14 mouse cellular contexts compared by ENCODE assay signal in genomic region chr3:116368868-116369437, GRCm38 (mm10). TPM values are rescaled to one million over a fixed set of nuclear protein-coding genes. Genes with fewer than 3 reads are reported as not detected.
A peak's percentile ranks its signal among the peaks of the same experiment; 100 is the strongest.
DNase-seq lines count a peak whose midpoint lies in the region; ATAC-seq lines count a peak whose summit lies in the region.
"Had no signal": no experiment of that assay in that cellular context is flagged by ENCODE, and none has a peak within 500 bp of the region (broad histone marks: within the 10 kb centered on the region; RNA-seq: fewer than 3 reads in every experiment).

No protein-coding gene starts in this region.

- H3K27me3 ChIP-seq in intestine, embryonic 14.5 days (replicated peaks; ENCODE audit: control insufficient read depth, insufficient read depth, low read length): no peaks in the 10 kb centered on the region
- no peaks in the 10 kb centered on the region for H3K27me3 ChIP-seq in intestine, embryonic 16.5 days (replicated peaks; ENCODE audit: control insufficient read depth, insufficient read depth, low read length)
- no peaks in the 10 kb centered on the region for H3K27me3 ChIP-seq in neural tube, embryonic 13.5 days
- H3K27me3 ChIP-seq: liver, embryonic 12.5 days had no signal

- no peak overlapping the region for H3K9ac ChIP-seq in intestine, embryonic 14.5 days (ENCODE audit: low read length)
- H3K9ac ChIP-seq in intestine, embryonic 16.5 days (ENCODE audit: low read depth, low read length): no peak overlapping the region
- no peak overlapping the region for H3K9ac ChIP-seq in neural tube, embryonic 13.5 days
- H3K9ac ChIP-seq: liver, embryonic 12.5 days had no signal

- H3K4me2 ChIP-seq in intestine, embryonic 14.5 days (ENCODE audit: low read length): no peak overlapping the region
- no peak overlapping the region for H3K4me2 ChIP-seq in intestine, embryonic 16.5 days (ENCODE audit: low read depth, low read length)
- no peak overlapping the region for H3K4me2 ChIP-seq in neural tube, embryonic 13.5 days
- H3K4me2 ChIP-seq: liver, embryonic 12.5 days had no signal

- ATAC-seq in intestine, embryonic 14.5 days (replicated peaks; ENCODE audit: low FRiP score, low TSS enrichment, low read depth): no peak
- no peak for ATAC-seq in intestine, embryonic 16.5 days
- 0 out of 2 replicates have a peak, but pooled peaks have one; percentile 56 for ATAC-seq in neural tube, embryonic 13.5 days (ENCODE audit: low read depth)
- ATAC-seq: hindbrain, embryonic 16.5 days; liver, embryonic 12.5 days; lung, postnatal 0 days had no signal

- H3K36me3 ChIP-seq in intestine, embryonic 14.5 days (ENCODE audit: control insufficient read depth, insufficient read depth, low read length): 0 out of 2 replicates have a peak, but pooled peaks cover 5% of the 10 kb centered on the region
- no peaks in the 10 kb centered on the region for H3K36me3 ChIP-seq in intestine, embryonic 16.5 days (ENCODE audit: control insufficient read depth, insufficient read depth, low read length)
- H3K36me3 ChIP-seq in neural tube, embryonic 13.5 days: peaks cover 8% of the 10 kb centered on the region; the same call in 1 of the 2 replicates

- DNase-seq in intestine, embryonic 14.5 days (ENCODE audit: low spot score): peak; percentile 9
- DNase-seq in neural tube, embryonic 10.5 days (ENCODE audit: extremely low spot score, low spot score): no peak
- peak; percentile 45 for DNase-seq in forelimb bud, embryonic 11.5 days (ENCODE audit: low read depth, low spot score)
- DNase-seq in spleen, postnatal 4 days (ENCODE audit: low spot score in 2 of 2): no peak
- DNase-seq in layer of hippocampus, adult 9-10 months (ENCODE audit: low spot score): no peak
- DNase-seq: cerebellum, adult 11-12 months; heart, postnatal 14 days; thymus, postnatal 4 days had no signal

- 35% methylated on average over 4 of the region's 4 CpGs for WGBS in intestine, embryonic 14.5 days
- WGBS in intestine, embryonic 16.5 days: 40% methylated on average over 4 of the region's 4 CpGs
- 22% methylated on average over 4 of the region's 4 CpGs for WGBS in neural tube, embryonic 13.5 days

- no peak overlapping the region for H3K4me3 ChIP-seq in intestine, embryonic 14.5 days (ENCODE audit: low read depth, low read length)
- H3K4me3 ChIP-seq in intestine, embryonic 16.5 days (ENCODE audit: low read length): no peak overlapping the region
- H3K4me3 ChIP-seq in neural tube, embryonic 13.5 days: no peak overlapping the region
- H3K4me3 ChIP-seq: layer of hippocampus, adult 2 months; liver, embryonic 12.5 days had no signal

- H3K27ac ChIP-seq in intestine, embryonic 14.5 days (ENCODE audit: low read depth): no peak overlapping the region
- H3K27ac ChIP-seq in intestine, embryonic 16.5 days (ENCODE audit: low read length): no peak overlapping the region
- H3K27ac ChIP-seq in neural tube, embryonic 13.5 days (replicated peaks): no peak overlapping the region
- H3K27ac ChIP-seq: layer of hippocampus, adult 2 months; liver, embryonic 12.5 days had no signal

- no peaks in the 10 kb centered on the region for H3K9me3 ChIP-seq in intestine, embryonic 14.5 days (ENCODE audit: control insufficient read depth, low read length)
- no peaks in the 10 kb centered on the region for H3K9me3 ChIP-seq in intestine, embryonic 16.5 days (ENCODE audit: control insufficient read depth, low read length)
- no peaks in the 10 kb centered on the region for H3K9me3 ChIP-seq in neural tube, embryonic 13.5 days
- H3K9me3 ChIP-seq: liver, embryonic 12.5 days had no signal

- H3K4me1 ChIP-seq in intestine, embryonic 14.5 days (replicated peaks; ENCODE audit: control insufficient read depth, insufficient read depth, low read length): no peaks in the 10 kb centered on the region; the same call in 1 of the 2 replicates
- no peaks in the 10 kb centered on the region for H3K4me1 ChIP-seq in intestine, embryonic 16.5 days (ENCODE audit: control insufficient read depth, insufficient read depth, low read length)
- peaks cover 22% of the 10 kb centered on the region for H3K4me1 ChIP-seq in neural tube, embryonic 13.5 days (replicated peaks)
- H3K4me1 ChIP-seq: liver, embryonic 12.5 days had no signal

RNA-seq across cellular contexts. Expression of gene Cdc14a, which starts 54.9 kb away (rescaled TPM):
- polyA plus RNA-seq in intestine, embryonic 14.5 days (2014; fragmentation: Nextera tagmentation; extraction: Ambion mirVana): 8.8 and 10.0 TPM in 2 replicates
- polyA plus RNA-seq in intestine, embryonic 16.5 days (2015; fragmentation: Nextera tagmentation; extraction: Ambion mirVana): 5.4 and 5.9 TPM in 2 replicates
- 6.4 and 7.4 TPM in 2 replicates for polyA plus RNA-seq in neural tube, embryonic 13.5 days (2015; fragmentation: Nextera tagmentation; extraction: Ambion mirVana)

Comparison
In these comparisons a context has a peak if more than half of its experiments do, and no peak if none do; other contexts are left out.
1. DNase-seq: peak in intestine, embryonic 14.5 days (single experiment) and forelimb bud, embryonic 11.5 days (single experiment); none in neural tube, embryonic 10.5 days (single experiment), spleen, postnatal 4 days (0 of 2) and layer of hippocampus, adult 9-10 months (single experiment).